Mouse (Mus musculus): ENCODE results near the gene Rcan2. TPM values are rescaled to one million over a fixed set of nuclear protein-coding genes. Genes with fewer than 3 reads are reported as not detected.
A peak's percentile ranks its signal among the peaks of the same experiment; 100 is the strongest.

Gene Rcan2
- polyA plus RNA-seq, 1 experiment from 2014 or later: 3.2 TPM

- Histone ChIP-seq H3K4me2 (replicated peaks) (no peak overlapping the region), H3K9ac (no peak overlapping the region), H3K4me3 (no peak overlapping the region), H3K36me3 (no peaks in the 10 kb centered on the region), H3K9me3 (no peaks in the 10 kb centered on the region), H3K27ac (no peak overlapping the region), H3K4me1 (peaks cover 4% of the 10 kb centered on the region; the same call in 1 of the 2 replicates), H3K27me3 (no peaks in the 10 kb centered on the region)
- no peak for ATAC-seq (ENCODE audit: low FRiP score, low read depth)
- WGBS: 65% methylated on average over 5 of the region's 5 CpGs
Observed at GRCm38 (mm10) chr17:44029616-44030015, 228.5 kb downstream of the Rcan2 start.

- Histone ChIP-seq H3K9me3 (no peaks in the 10 kb centered on the region), H3K4me3 (no peak overlapping the region), H3K4me2 (replicated peaks) (no peak overlapping the region), H3K27me3 (no peaks in the 10 kb centered on the region), H3K36me3 (no peaks in the 10 kb centered on the region), H3K27ac (no peak overlapping the region), H3K4me1 (peaks cover 4% of the 10 kb centered on the region; the same call in 1 of the 2 replicates), H3K9ac (no peak overlapping the region)
- no peak for ATAC-seq (ENCODE audit: low FRiP score, low read depth)
- WGBS: 63% methylated on average over 3 of the region's 3 CpGs
Observed at GRCm38 (mm10) chr17:44030776-44031587, 229.8 kb downstream of the Rcan2 start.

DNA sequence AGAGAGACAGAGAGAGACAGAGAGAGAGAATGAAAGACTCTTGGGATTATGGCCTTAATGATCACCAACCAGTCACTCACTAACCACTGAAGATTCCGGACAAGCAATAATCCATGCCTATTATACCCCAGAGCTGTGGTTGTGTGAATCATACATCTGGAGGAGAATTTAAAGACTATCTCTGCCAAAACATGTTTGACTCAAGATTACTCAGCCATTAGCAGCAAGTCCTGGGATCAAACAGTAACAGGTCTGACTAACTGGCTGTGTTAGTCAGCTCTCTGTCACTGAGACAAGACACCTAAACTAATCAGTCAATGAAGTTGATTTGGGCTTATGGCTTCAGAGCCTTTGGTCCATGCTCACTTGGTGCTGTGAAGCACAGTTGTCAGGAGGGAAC, 233.9 kb downstream of the Rcan2 start:
- Histone ChIP-seq H3K9ac (no peak overlapping the region), H3K36me3 (no peaks in the 10 kb centered on the region), H3K9me3 (no peaks in the 10 kb centered on the region), H3K4me2 (replicated peaks) (no peak overlapping the region), H3K27ac (no peak overlapping the region), H3K4me1 (peaks cover 4% of the 10 kb centered on the region; the same call in 1 of the 2 replicates), H3K27me3 (no peaks in the 10 kb centered on the region), H3K4me3 (no peak overlapping the region)
- no peak for ATAC-seq (ENCODE audit: low FRiP score, low read depth)
- WGBS: 92% methylated on average over 1 of the region's 1 CpGs

- no peaks in the 10 kb centered on the region for H3K36me3 ChIP-seq
- no peaks in the 10 kb centered on the region for H3K27me3 ChIP-seq
- H3K4me1 ChIP-seq: no peaks in the 10 kb centered on the region
- no peaks in the 10 kb centered on the region for H3K9me3 ChIP-seq
- H3K27ac ChIP-seq: no peak overlapping the region
- no peak overlapping the region for H3K9ac ChIP-seq
- 65% methylated on average over 9 of the region's 9 CpGs for WGBS
- no peak overlapping the region for H3K4me3 ChIP-seq
- H3K4me2 ChIP-seq (replicated peaks): no peak overlapping the region
- no peak for ATAC-seq (ENCODE audit: low FRiP score, low read depth)
Observed at GRCm38 (mm10) chr17:44038656-44039055, 237.5 kb downstream of the Rcan2 start.

DNA sequence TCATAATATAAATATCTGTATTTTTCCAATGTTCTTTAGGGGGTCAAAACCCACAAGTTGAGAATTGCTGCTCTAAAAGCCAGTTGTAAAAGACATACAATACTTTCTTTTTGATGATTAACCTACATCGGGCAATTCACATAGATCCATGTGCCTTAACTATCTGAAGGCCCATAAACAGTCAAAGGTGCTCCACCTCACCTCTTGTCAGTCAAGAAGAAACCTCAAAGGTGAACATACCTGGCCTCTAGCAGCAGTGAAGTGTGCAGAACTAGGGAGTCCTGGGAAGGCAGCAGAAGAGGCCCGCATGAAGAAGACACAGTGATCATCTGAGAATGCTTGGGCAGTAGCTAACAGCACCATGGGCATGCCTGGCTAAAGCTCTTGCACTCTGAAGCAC, 239.3 kb downstream of the Rcan2 start:
- no peak overlapping the region for H3K27ac ChIP-seq
- no peaks in the 10 kb centered on the region for H3K36me3 ChIP-seq
- no peak overlapping the region for H3K9ac ChIP-seq
- H3K27me3 ChIP-seq: no peaks in the 10 kb centered on the region
- 84% methylated on average over 2 of the region's 2 CpGs for WGBS
- no peaks in the 10 kb centered on the region for H3K4me1 ChIP-seq
- H3K9me3 ChIP-seq: no peaks in the 10 kb centered on the region
- H3K4me2 ChIP-seq (replicated peaks): no peak overlapping the region
- no peak for ATAC-seq (ENCODE audit: low FRiP score, low read depth)
- H3K4me3 ChIP-seq: no peak overlapping the region

DNA sequence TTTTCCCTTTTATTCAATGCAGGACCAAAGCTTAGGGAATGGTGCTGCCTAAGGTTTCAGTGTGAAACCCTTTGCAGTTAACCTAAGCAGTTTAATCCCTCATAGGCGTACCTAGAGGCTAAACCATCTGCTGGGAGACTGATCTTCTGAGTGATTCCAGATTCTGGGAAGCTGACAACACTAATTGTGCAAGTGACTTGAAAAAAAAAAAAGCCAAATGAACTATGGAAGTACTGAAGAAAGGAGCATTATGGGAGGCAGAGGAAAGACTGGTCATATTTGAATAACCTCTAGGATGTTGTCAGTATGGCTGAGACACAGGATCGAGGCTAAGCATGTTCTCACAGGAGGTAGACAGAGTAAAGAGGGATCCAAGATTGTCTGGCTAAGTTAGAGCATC, 241.2 kb downstream of the Rcan2 start:
- no peak overlapping the region for H3K4me3 ChIP-seq
- 67% methylated on average over 2 of the region's 2 CpGs for WGBS
- H3K9me3 ChIP-seq: no peaks in the 10 kb centered on the region
- H3K9ac ChIP-seq: no peak overlapping the region
- H3K27me3 ChIP-seq: no peaks in the 10 kb centered on the region
- H3K36me3 ChIP-seq: no peaks in the 10 kb centered on the region
- ATAC-seq (ENCODE audit: low FRiP score, low read depth): no peak
- no peak overlapping the region for H3K4me2 ChIP-seq (replicated peaks)
- H3K4me1 ChIP-seq: no peaks in the 10 kb centered on the region
- H3K27ac ChIP-seq: no peak overlapping the region

- H3K9me3 ChIP-seq: 0 out of 2 replicates have a peak, but pooled peaks cover under 1% of the 10 kb centered on the region
- 88% methylated on average over 8 of the region's 8 CpGs for WGBS
- H3K27me3 ChIP-seq: no peaks in the 10 kb centered on the region
- H3K36me3 ChIP-seq: no peaks in the 10 kb centered on the region
- no peak overlapping the region for H3K27ac ChIP-seq
- H3K4me2 ChIP-seq (replicated peaks): no peak overlapping the region
- H3K4me3 ChIP-seq: no peak overlapping the region
- no peak overlapping the region for H3K9ac ChIP-seq
- no peaks in the 10 kb centered on the region for H3K4me1 ChIP-seq
- no peak for ATAC-seq (ENCODE audit: low FRiP score, low read depth)
Observed at GRCm38 (mm10) chr17:44042861-44043260, 241.7 kb downstream of the Rcan2 start.

DNA sequence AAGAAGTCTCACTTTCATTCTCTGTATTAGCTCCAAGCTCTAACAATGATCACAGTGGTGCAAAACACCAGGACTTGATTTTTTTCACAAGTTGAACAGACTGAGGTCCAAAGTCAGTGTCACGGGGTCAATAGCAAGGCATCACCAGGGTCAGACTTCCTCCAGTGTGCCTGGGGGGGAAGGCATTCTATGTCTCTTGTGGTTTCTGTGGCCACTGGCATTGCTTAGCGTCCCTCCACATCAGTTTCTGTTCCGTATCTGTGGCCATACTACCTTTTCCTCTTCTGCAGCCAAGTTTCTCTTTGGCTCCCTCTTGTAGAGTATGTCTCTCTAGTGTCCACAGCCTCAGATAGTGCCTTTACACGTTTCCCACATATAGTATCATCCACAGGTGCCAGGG, 252.3 kb downstream of the Rcan2 start:
- no peak for ATAC-seq (ENCODE audit: low FRiP score, low read depth)
- Histone ChIP-seq H3K9me3 (peaks cover 1% of the 10 kb centered on the region; the same call in 1 of the 2 replicates), H3K4me2 (replicated peaks) (no peak overlapping the region), H3K36me3 (no peaks in the 10 kb centered on the region), H3K4me1 (no peaks in the 10 kb centered on the region), H3K27me3 (no peaks in the 10 kb centered on the region), H3K9ac (no peak overlapping the region), H3K4me3 (no peak overlapping the region), H3K27ac (no peak overlapping the region)
- WGBS: 78% methylated on average over 4 of the region's 4 CpGs

GRCm38 (mm10) chr17:44057123-44057522, 256.0 kb downstream of the Rcan2 start:
- no peaks in the 10 kb centered on the region for H3K27me3 ChIP-seq
- no peak overlapping the region for H3K27ac ChIP-seq
- no peak overlapping the region for H3K4me2 ChIP-seq (replicated peaks)
- no peak for ATAC-seq (ENCODE audit: low FRiP score, low read depth)
- no peaks in the 10 kb centered on the region for H3K9me3 ChIP-seq
- no peak overlapping the region for H3K9ac ChIP-seq
- no peak overlapping the region for H3K4me3 ChIP-seq
- H3K4me1 ChIP-seq: peaks cover 16% of the 10 kb centered on the region
- 85% methylated on average over 1 of the region's 1 CpGs for WGBS
- H3K36me3 ChIP-seq: no peaks in the 10 kb centered on the region

DNA sequence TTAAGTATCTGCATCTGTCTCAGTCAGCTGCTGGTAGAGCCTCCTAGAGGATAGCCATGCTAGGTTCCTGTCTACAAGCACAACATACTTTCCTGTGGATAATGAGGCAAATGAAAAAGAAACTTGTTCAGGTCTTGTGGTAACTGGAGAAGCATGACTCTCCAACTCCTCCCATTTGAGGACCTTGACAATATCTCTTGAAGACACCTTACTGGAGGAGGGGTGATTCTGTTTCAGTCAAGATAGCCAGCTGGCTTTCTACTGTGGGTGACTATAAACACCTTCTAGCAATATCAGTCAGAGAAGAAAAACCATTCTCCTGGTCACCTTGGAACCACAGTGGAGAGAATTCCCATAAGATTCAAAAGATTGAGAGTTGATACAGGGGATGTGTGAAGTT, 257.0 kb downstream of the Rcan2 start:
- Histone ChIP-seq H3K9ac (no peak overlapping the region), H3K4me1 (peaks cover 23% of the 10 kb centered on the region), H3K4me2 (replicated peaks) (no peak overlapping the region), H3K27ac (no peak overlapping the region), H3K4me3 (no peak overlapping the region), H3K27me3 (no peaks in the 10 kb centered on the region), H3K9me3 (no peaks in the 10 kb centered on the region), H3K36me3 (no peaks in the 10 kb centered on the region)
- no peak for ATAC-seq (ENCODE audit: low FRiP score, low read depth)

DNA sequence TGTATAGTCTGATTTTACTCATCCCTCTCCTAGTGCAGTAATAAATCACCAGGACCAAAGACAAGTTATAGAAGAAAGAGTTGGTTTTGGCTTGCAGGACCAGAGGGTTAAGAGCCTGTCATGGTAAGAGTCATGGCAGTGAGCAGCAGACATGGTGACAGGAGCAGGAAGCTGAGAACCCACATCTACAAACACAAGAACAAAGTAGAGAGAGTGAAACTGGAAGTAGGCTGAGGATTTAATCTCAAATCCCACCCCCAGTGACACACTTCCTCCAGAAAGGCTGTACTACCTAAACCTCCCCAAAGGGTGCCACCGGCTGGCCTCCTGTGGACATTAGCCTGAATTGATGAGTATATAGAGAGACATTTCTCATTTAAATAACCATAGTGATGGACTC, 259.6 kb downstream of the Rcan2 start:
- no peak overlapping the region for H3K4me2 ChIP-seq (replicated peaks)
- no peaks in the 10 kb centered on the region for H3K36me3 ChIP-seq
- no peak overlapping the region for H3K9ac ChIP-seq
- H3K9me3 ChIP-seq: no peaks in the 10 kb centered on the region
- no peaks in the 10 kb centered on the region for H3K27me3 ChIP-seq
- peaks cover 32% of the 10 kb centered on the region for H3K4me1 ChIP-seq
- ATAC-seq (ENCODE audit: low FRiP score, low read depth): no peak
- 96% methylated on average over 1 of the region's 1 CpGs for WGBS
- peak overlapping the region; percentile 40; the same call in 1 of the 2 replicates for H3K27ac ChIP-seq
- H3K4me3 ChIP-seq: no peak overlapping the region

GRCm38 (mm10) chr17:44061289-44061890, 260.2 kb downstream of the Rcan2 start:
- 31% methylated on average over 5 of the region's 5 CpGs for WGBS
- Histone ChIP-seq H3K4me2 (replicated peaks) (0 out of 2 replicates have a peak overlapping the region, but pooled peaks have one; percentile 21), H3K36me3 (no peaks in the 10 kb centered on the region), H3K27ac (peak overlapping the region; percentile 61; the same call in 1 of the 2 replicates), H3K9me3 (no peaks in the 10 kb centered on the region), H3K27me3 (no peaks in the 10 kb centered on the region), H3K4me1 (peaks cover 32% of the 10 kb centered on the region), H3K9ac (no peak overlapping the region), H3K4me3 (no peak overlapping the region)
- peak; percentile 92 for ATAC-seq (ENCODE audit: low FRiP score, low read depth)
